Mouse (Mus musculus): ENCODE measurements around the gene Ear6. TPM values are rescaled to one million over a fixed set of nuclear protein-coding genes. Genes with fewer than 3 reads are reported as not detected.

Ear6 gene
- polyA plus RNA-seq, 1 experiment from 2014 or later, result not detected

DNA sequence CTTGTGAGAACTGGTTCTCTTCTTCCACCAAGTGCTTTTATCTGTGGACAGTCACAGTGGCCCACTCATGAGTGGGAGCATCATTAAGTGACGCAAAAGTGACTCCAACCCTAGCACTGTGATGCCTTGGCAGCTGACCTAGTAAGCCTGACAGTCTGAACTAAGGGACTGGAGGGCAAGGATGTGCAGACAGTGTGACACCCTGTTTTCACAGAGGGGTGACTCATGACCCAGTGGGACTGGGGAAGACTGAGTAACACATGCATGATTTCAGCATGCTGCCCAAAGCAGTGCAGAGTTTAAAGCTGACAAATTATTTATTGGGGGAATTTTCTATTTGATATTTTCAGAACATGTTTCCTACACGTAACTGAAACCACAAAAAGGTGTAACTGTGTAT, 17.3 kb downstream of the Ear6 start:
- ATAC-seq (ENCODE audit: extremely low read depth, insufficient number of reproducible peaks, low FRiP score, low TSS enrichment), result no peak
- H3K36me3 ChIP-seq, result no peaks in the 10 kb centered on the region
- peaks cover under 1% of the 10 kb centered on the region; the same call in 1 of the 2 replicates for H3K27me3 ChIP-seq (replicated peaks)
- H3K4me3 ChIP-seq, result no peak overlapping the region
- WGBS, result 59% methylated on average over 2 of the region's 2 CpGs
- no peak overlapping the region for H3K27ac ChIP-seq (replicated peaks)
- no peak overlapping the region for H3K9ac ChIP-seq
- H3K9me3 ChIP-seq, result no peaks in the 10 kb centered on the region
- H3K4me1 ChIP-seq, result no peaks in the 10 kb centered on the region
- no peak overlapping the region for H3K4me2 ChIP-seq

GRCm38 (mm10) chr14:51871741-51872140, 18.2 kb downstream of the Ear6 start:
- Histone ChIP-seq H3K4me2 (no peak overlapping the region), H3K9ac (no peak overlapping the region), H3K9me3 (no peaks in the 10 kb centered on the region), H3K27ac (replicated peaks) (no peak overlapping the region), H3K4me3 (no peak overlapping the region), H3K27me3 (replicated peaks) (peaks cover 2% of the 10 kb centered on the region; the same call in 1 of the 2 replicates), H3K4me1 (no peaks in the 10 kb centered on the region), H3K36me3 (no peaks in the 10 kb centered on the region)
- WGBS, result 72% methylated on average over 9 of the region's 9 CpGs
- no peak for ATAC-seq (ENCODE audit: extremely low read depth, insufficient number of reproducible peaks, low FRiP score, low TSS enrichment)

GRCm38 (mm10) chr14:51877517-51877916, 24.0 kb downstream of the Ear6 start:
- H3K27me3 ChIP-seq (replicated peaks), result 0 out of 2 replicates have a peak, but pooled peaks cover 2% of the 10 kb centered on the region
- no peak overlapping the region for H3K4me2 ChIP-seq
- no peak for ATAC-seq (ENCODE audit: extremely low read depth, insufficient number of reproducible peaks, low FRiP score, low TSS enrichment)
- H3K27ac ChIP-seq (replicated peaks), result no peak overlapping the region
- 69% methylated on average over 3 of the region's 3 CpGs for WGBS
- no peak overlapping the region for H3K4me3 ChIP-seq
- no peaks in the 10 kb centered on the region for H3K9me3 ChIP-seq
- no peak overlapping the region for H3K9ac ChIP-seq
- no peaks in the 10 kb centered on the region for H3K4me1 ChIP-seq
- no peaks in the 10 kb centered on the region for H3K36me3 ChIP-seq

GRCm38 (mm10) chr14:51883527-51884030, 30.1 kb downstream of the Ear6 start:
- Histone ChIP-seq H3K4me2 (peak overlapping the region; percentile 94), H3K9ac (peak overlapping the region; percentile 88), H3K9me3 (no peaks in the 10 kb centered on the region), H3K4me3 (peak overlapping the region; percentile 80), H3K27me3 (replicated peaks) (no peaks in the 10 kb centered on the region), H3K27ac (replicated peaks) (peak overlapping the region; percentile 80), H3K36me3 (peaks cover 28% of the 10 kb centered on the region), H3K4me1 (peaks cover 13% of the 10 kb centered on the region)
- no peak; the same call in 1 of the 2 replicates for ATAC-seq (ENCODE audit: extremely low read depth, insufficient number of reproducible peaks, low FRiP score, low TSS enrichment)
- WGBS, result under 1% methylated on average over 4 of the region's 4 CpGs

GRCm38 (mm10) chr14:51884031-51884544, 30.6 kb downstream of the Ear6 start:
- WGBS, result 2% methylated on average over 14 of the region's 14 CpGs
- Histone ChIP-seq H3K4me1 (peaks cover 13% of the 10 kb centered on the region), H3K9me3 (no peaks in the 10 kb centered on the region), H3K4me3 (peak overlapping the region; percentile 80), H3K27me3 (replicated peaks) (no peaks in the 10 kb centered on the region), H3K4me2 (peak overlapping the region; percentile 94), H3K27ac (replicated peaks) (peak overlapping the region; percentile 80), H3K36me3 (peaks cover 33% of the 10 kb centered on the region), H3K9ac (peak overlapping the region; percentile 88)
- no peak for ATAC-seq (ENCODE audit: extremely low read depth, insufficient number of reproducible peaks, low FRiP score, low TSS enrichment)

GRCm38 (mm10) chr14:51884598-51885331, 31.3 kb downstream of the Ear6 start, which contains the start of gene Mettl17:
Mettl17 (plus strand) TSS chr14:51884842.
- Histone ChIP-seq H3K4me1 (peaks cover 13% of the 10 kb centered on the region), H3K27ac (replicated peaks) (peak within 1 kb of the TSS; percentile 80), H3K4me3 (peak within 1 kb of the TSS; percentile 80), H3K4me2 (peak within 1 kb of the TSS; percentile 94), H3K9ac (peak within 1 kb of the TSS; percentile 88), H3K36me3 (peaks cover 40% of the 10 kb centered on the region), H3K9me3 (no peaks in the 10 kb centered on the region), H3K27me3 (replicated peaks) (no peaks in the 10 kb centered on the region)
- under 1% methylated on average over 43 of the region's 43 CpGs for WGBS
- peak; percentile 89 for ATAC-seq (ENCODE audit: extremely low read depth, insufficient number of reproducible peaks, low FRiP score, low TSS enrichment)

GRCm38 (mm10) chr14:51886051-51886450, 32.6 kb downstream of the Ear6 start:
- no peak overlapping the region for H3K27ac ChIP-seq (replicated peaks)
- peak overlapping the region; percentile 94 for H3K4me2 ChIP-seq
- H3K9me3 ChIP-seq, result no peaks in the 10 kb centered on the region
- 0 out of 2 replicates have a peak overlapping the region, but pooled peaks have one; percentile 8 for H3K9ac ChIP-seq
- H3K4me3 ChIP-seq, result peak overlapping the region; percentile 80
- no peak for ATAC-seq (ENCODE audit: extremely low read depth, insufficient number of reproducible peaks, low FRiP score, low TSS enrichment)
- peaks cover 13% of the 10 kb centered on the region for H3K4me1 ChIP-seq
- H3K27me3 ChIP-seq (replicated peaks), result no peaks in the 10 kb centered on the region
- WGBS, result 61% methylated on average over 6 of the region's 6 CpGs
- H3K36me3 ChIP-seq, result peaks cover 53% of the 10 kb centered on the region

- H3K36me3 ChIP-seq, result peaks cover 68% of the 10 kb centered on the region
- no peak for ATAC-seq (ENCODE audit: extremely low read depth, insufficient number of reproducible peaks, low FRiP score, low TSS enrichment)
Observed at GRCm38 (mm10) chr14:51889833-51890232, 36.3 kb downstream of the Ear6 start.

GRCm38 (mm10) chr14:51892191-51892939, 38.9 kb downstream of the Ear6 start, which contains the start of gene Slc39a2:
Slc39a2 (plus strand) TSS chr14:51892889.
- WGBS, result 88% methylated on average over 9 of the region's 9 CpGs
- Histone ChIP-seq H3K4me1 (peaks cover 16% of the 10 kb centered on the region), H3K4me3 (no peak within 1 kb of the TSS), H3K27ac (replicated peaks) (no peak within 1 kb of the TSS), H3K9me3 (no peaks in the 10 kb centered on the region), H3K36me3 (peaks cover 55% of the 10 kb centered on the region), H3K4me2 (no peak within 1 kb of the TSS), H3K9ac (0 out of 2 replicates have a peak within 1 kb of the TSS, but pooled peaks have one; percentile 28), H3K27me3 (replicated peaks) (no peaks in the 10 kb centered on the region)
- no peak for ATAC-seq (ENCODE audit: extremely low read depth, insufficient number of reproducible peaks, low FRiP score, low TSS enrichment)

More at GRCm38 (mm10) chr14:51889833-51890232, 36.3 kb downstream of the Ear6 start:
- Histone ChIP-seq H3K4me2 (no peak overlapping the region), H3K4me1 (peaks cover 29% of the 10 kb centered on the region), H3K27ac (replicated peaks) (no peak overlapping the region), H3K9ac (no peak overlapping the region), H3K27me3 (replicated peaks) (no peaks in the 10 kb centered on the region), H3K4me3 (no peak overlapping the region), H3K9me3 (no peaks in the 10 kb centered on the region)
- WGBS, result 83% methylated on average over 6 of the region's 6 CpGs

- WGBS, result 24% methylated on average over 10 of the region's 10 CpGs
- Histone ChIP-seq H3K4me3 (no peak overlapping the region), H3K36me3 (peaks cover 46% of the 10 kb centered on the region), H3K9ac (0 out of 2 replicates have a peak overlapping the region, but pooled peaks have one; percentile 28), H3K4me1 (peaks cover 16% of the 10 kb centered on the region), H3K9me3 (no peaks in the 10 kb centered on the region), H3K4me2 (no peak overlapping the region), H3K27me3 (replicated peaks) (no peaks in the 10 kb centered on the region), H3K27ac (replicated peaks) (no peak overlapping the region)
- ATAC-seq (ENCODE audit: extremely low read depth, insufficient number of reproducible peaks, low FRiP score, low TSS enrichment), result no peak
Observed at GRCm38 (mm10) chr14:51893094-51893794, 39.7 kb downstream of the Ear6 start.

All from heart, embryonic 13.5 days (tissue).